In genomic region chr1:41264214-41264613, GRCm38 (mm10) we compare ENCODE assay signal across 8 mouse cellular contexts.
DNase-seq lines count a peak whose midpoint lies in the region; ATAC-seq and TF ChIP-seq lines count a peak whose summit lies in the region.
"Had no signal": no experiment of that assay in that cellular context is flagged by ENCODE, and none has a peak within 500 bp of the region (broad histone marks: within the 10 kb centered on the region; RNA-seq: fewer than 3 reads in every experiment).

No protein-coding gene starts in this region.

- no peak overlapping the region for H3K9ac ChIP-seq in kidney, embryonic 14.5 days (ENCODE audit: low read depth, low read length)
- H3K9ac ChIP-seq in ES-Bruce4 (ENCODE audit: low read depth, poor library complexity, severe bottlenecking): no peak overlapping the region
- H3K9ac ChIP-seq: stomach, embryonic 15.5 days had no signal

- H3K27me3 ChIP-seq in kidney, embryonic 14.5 days (ENCODE audit: control insufficient read depth, insufficient read depth, low read length): no peaks in the 10 kb centered on the region
- H3K27me3 ChIP-seq in ES-Bruce4 (ENCODE audit: control insufficient read depth, insufficient read depth, low read length, poor library complexity, severe bottlenecking): no peaks in the 10 kb centered on the region
- peaks cover 4% of the 10 kb centered on the region for H3K27me3 ChIP-seq in Patski
- H3K27me3 ChIP-seq: stomach, embryonic 15.5 days had no signal

- no peak overlapping the region for H3K4me2 ChIP-seq in kidney, embryonic 14.5 days (replicated peaks; ENCODE audit: low read depth, low read length)
- H3K4me2 ChIP-seq: stomach, embryonic 15.5 days had no signal

- no peak overlapping the region for H3K27ac ChIP-seq in kidney, embryonic 14.5 days (ENCODE audit: low read depth, low read length)
- H3K27ac ChIP-seq in ES-Bruce4 (ENCODE audit: insufficient read depth, low read length): no peak overlapping the region
- H3K27ac ChIP-seq: stomach, embryonic 15.5 days had no signal

- no peak overlapping the region for H3K4me3 ChIP-seq in kidney, embryonic 14.5 days (ENCODE audit: low read length)
- H3K4me3 ChIP-seq in ES-Bruce4 (ENCODE audit: low read depth, low read length): no peak overlapping the region
- H3K4me3 ChIP-seq: stomach, embryonic 15.5 days had no signal

- no peak for ATAC-seq in kidney, embryonic 14.5 days (ENCODE audit: low FRiP score, low TSS enrichment)
- ATAC-seq in Patski: no peak

- TF ChIP-seq POLR2A in ES-Bruce4 (IDR thresholded peaks at IDR 0.05; ENCODE audit: insufficient read depth, low read length): no peak

- POLR2A ChIA-PET in Patski (lab: Charles Lee): no interaction called here

- WGBS in kidney, embryonic 14.5 days: 45% methylated on average over 10 of the region's 10 CpGs

- H3K4me1 ChIP-seq in kidney, embryonic 14.5 days (ENCODE audit: control insufficient read depth, insufficient read depth, low read length): no peaks in the 10 kb centered on the region
- H3K4me1 ChIP-seq in ES-Bruce4 (ENCODE audit: control insufficient read depth, insufficient read depth, low read length): no peaks in the 10 kb centered on the region
- H3K4me1 ChIP-seq: stomach, embryonic 15.5 days had no signal

- peak; percentile 4 for DNase-seq in kidney, adult 11 months
- DNase-seq in Patski (ENCODE audit: low read depth, low spot score): no peak
- DNase-seq in kidney, adult 9 months: peak; percentile 56
- DNase-seq in gastrocnemius, postnatal 10 days: no peak
- no peak for DNase-seq in cerebellum, adult 9-10 months

- no peaks in the 10 kb centered on the region for H3K9me3 ChIP-seq in kidney, embryonic 14.5 days (ENCODE audit: control insufficient read depth, low read length)
- H3K9me3 ChIP-seq in ES-Bruce4 (replicated peaks; ENCODE audit: control insufficient read depth, insufficient read depth, low read length, poor library complexity, severe bottlenecking): no peaks in the 10 kb centered on the region
- H3K9me3 ChIP-seq: stomach, embryonic 15.5 days had no signal

- CTCF ChIA-PET in Patski (lab: Charles Lee): interaction anchor here (1.5 to 2.2 kb wide), 2 partner anchors 103 to 112 kb away, joined by 3 to 12 read pairs; no protein-coding TSS in a partner anchor

- TF ChIP-seq EP300 in ES-Bruce4 (IDR thresholded peaks at IDR 0.05; ENCODE audit: insufficient read depth, low read depth, low read length): no peak

- TF ChIP-seq CTCF in ES-Bruce4 (IDR thresholded peaks at IDR 0.05; ENCODE audit: low read depth, low read length) (peak; percentile 39), Patski (IDR thresholded peaks at IDR 0.05) (peak; percentile 74)

- in situ Hi-C loops in Patski (cut with MboI; ENCODE audit: low pct_unique_long_range_greater_than_20kb): loop anchor here (10.0 to 25.0 kb wide), 4 partner anchors 377 to 1523 kb away; no protein-coding TSS in a partner anchor

- no peaks in the 10 kb centered on the region for H3K36me3 ChIP-seq in kidney, embryonic 14.5 days (ENCODE audit: control insufficient read depth, insufficient read depth, low read length)
- no peaks in the 10 kb centered on the region for H3K36me3 ChIP-seq in ES-Bruce4 (ENCODE audit: control insufficient read depth, insufficient read depth, low read length, poor library complexity, severe bottlenecking)
- H3K36me3 ChIP-seq: stomach, embryonic 15.5 days had no signal

Comparison
In these comparisons a context has a peak if more than half of its experiments do, and no peak if none do; other contexts are left out.
1. DNase-seq: peak in kidney, adult 11 months (single experiment) and kidney, adult 9 months (single experiment); none in Patski (single experiment), gastrocnemius, postnatal 10 days (single experiment) and cerebellum, adult 9-10 months (single experiment).